Mouse (Mus musculus) G1E (cell line): Measurements from ENCODE around the gene Klhl3.

ENCODE experiments used
- CTCF ChIP-seq: IDR thresholded peaks from 2 replicates; pipeline ENCODE4 v1.5.1; 2012; ENCODE audit warnings: low read depth, low read length, inconsistent platforms, mixed read lengths
- GATA1 ChIP-seq: IDR thresholded peaks from 2 replicates; pipeline ENCODE4 v1.6.1; 2012; ENCODE audit warnings: borderline replicate concordance, low read length, inconsistent platforms, mixed read lengths
- GATA2 ChIP-seq: IDR thresholded peaks from 2 replicates; pipeline ENCODE4 v1.6.1; 2012; ENCODE audit warnings: low read depth, low read length, inconsistent platforms, borderline replicate concordance
- TAL1 ChIP-seq: conservative IDR thresholded peaks from 2 replicates; pipeline ENCODE4 v1.6.1; 2012; ENCODE audit warnings: low read depth, low read length, inconsistent platforms, mixed read lengths

- TF ChIP-seq CTCF (no peak), GATA2 (no peak), GATA1 (no peak), TAL1 (no peak)
Observed at GRCm38 (mm10) chr13:58020428-58020827, 93.0 kb downstream of the Klhl3 start.
